Mouse (Mus musculus) MEL (cell line): ENCODE measurements around the gene Poldip2. TPM values are rescaled to one million over a fixed set of nuclear protein-coding genes. Genes with fewer than 3 reads are reported as not detected.

Experiments used
- DNase-seq: peaks from one replicate; pipeline ENCODE4 v3.0.0; 2011; ENCODE audit warnings: low read depth, low spot score
- H3K27ac ChIP-seq: 2 replicates; pipeline ENCODE4 v1.5.1; 2012; ENCODE audit warnings: low read depth, mild to moderate bottlenecking, control low read depth, low read length, moderate library complexity; ENCODE audit not compliant: control insufficient read depth
- H3K27me3 ChIP-seq, 2 experiments: fragments of 150-350 bp in 1 of 2; sonication (generic) in 1 of 2; 2 replicates each; pipeline ENCODE4 v1.6.1; 2012; ENCODE audit warnings: low read length in 2 of 2, mild to moderate bottlenecking in 2 of 2, improper control_type of control experiment in 1 of 2, moderate library complexity in 1 of 2; ENCODE audit not compliant: insufficient read depth in 2 of 2, control insufficient read depth in 1 of 2
- H3K36me3 ChIP-seq, 2 experiments: 2 replicates each; pipeline ENCODE4 v1.6.1; 2012 to 2014; ENCODE audit warnings: low read length in 2 of 2, improper control_type of control experiment in 1 of 2, inconsistent platforms in 1 of 2, mild to moderate bottlenecking in 1 of 2; ENCODE audit not compliant: insufficient read depth in 2 of 2, control insufficient read depth in 1 of 2
- H3K4me1 ChIP-seq, 2 experiments: fragments of 150-350 bp in 1 of 2; sonication (generic) in 1 of 2; 2 replicates each; pipeline ENCODE4 v1.6.1; 2012; ENCODE audit warnings: low read length in 2 of 2, improper control_type of control experiment in 1 of 2, mild to moderate bottlenecking in 1 of 2; ENCODE audit not compliant: insufficient read depth in 2 of 2, control insufficient read depth in 1 of 2
- H3K4me3 ChIP-seq, 2 experiments: fragments of 150-350 bp in 1 of 2; sonication (generic) in 1 of 2; 2 replicates each; pipeline ENCODE4 v1.5.1; 2012; ENCODE audit warnings: low read depth in 2 of 2, low read length in 2 of 2, mild to moderate bottlenecking in 2 of 2, moderate library complexity in 2 of 2, control low read depth in 1 of 2, improper control_type of control experiment in 1 of 2; ENCODE audit not compliant: control insufficient read depth in 1 of 2, insufficient read depth in 1 of 2
- H3K79me2 ChIP-seq: 2 replicates; pipeline ENCODE4 v1.6.1; 2012; ENCODE audit warnings: mild to moderate bottlenecking, low read length, moderate library complexity; ENCODE audit not compliant: control insufficient read depth, poor library complexity, insufficient read depth
- H3K9ac ChIP-seq: 2 replicates; pipeline ENCODE4 v1.6.1; 2012; ENCODE audit warnings: low read depth, mild to moderate bottlenecking, control low read depth, low read length, moderate library complexity; ENCODE audit not compliant: control insufficient read depth, poor library complexity, severe bottlenecking
- H3K9me3 ChIP-seq: fragments of 150-350 bp; sonication (generic); replicated peaks from 2 replicates; pipeline ENCODE4 v1.6.1; 2012; ENCODE audit warnings: mild to moderate bottlenecking, low read length, improper control_type of control experiment, moderate library complexity; ENCODE audit not compliant: insufficient read depth
- BHLHE40 ChIP-seq: IDR thresholded peaks from 2 replicates; pipeline ENCODE4 v1.6.1; 2012; ENCODE audit warnings: low read depth, mild to moderate bottlenecking, inconsistent platforms, low read length, improper control_type of control experiment, borderline replicate concordance
- CHD1 ChIP-seq: IDR thresholded peaks from 2 replicates; pipeline ENCODE4 v1.6.1; 2012; ENCODE audit warnings: low read depth, mild to moderate bottlenecking, inconsistent platforms, low read length, improper control_type of control experiment
- CHD2 ChIP-seq: IDR thresholded peaks from 2 replicates; pipeline ENCODE4 v1.6.1; 2011; ENCODE audit warnings: low read length, improper control_type of control experiment
- CTCF ChIP-seq, 3 experiments: IDR thresholded peaks in 2 of 3; conservative IDR thresholded peaks in 1 of 3; 2 replicates each; pipeline ENCODE4 v1.5.1; 2011 to 2012; ENCODE audit warnings: low read length in 3 of 3, low read depth in 2 of 3, mild to moderate bottlenecking in 2 of 3, improper control_type of control experiment in 1 of 3, inconsistent platforms in 1 of 3, mixed read lengths in 1 of 3, moderate library complexity in 1 of 3; ENCODE audit not compliant: control insufficient read depth in 1 of 3, insufficient read depth in 1 of 3, poor library complexity in 1 of 3, severe bottlenecking in 1 of 3
- E2F4 ChIP-seq: IDR thresholded peaks from 2 replicates; pipeline ENCODE4 v1.6.1; 2011; ENCODE audit warnings: low read depth, low read length, improper control_type of control experiment, borderline replicate concordance
- ELF1 ChIP-seq: IDR thresholded peaks from 2 replicates; pipeline ENCODE4 v1.6.1; 2014; ENCODE audit warnings: low read depth, mild to moderate bottlenecking, inconsistent platforms, low read length, improper control_type of control experiment, moderate library complexity
- EP300 ChIP-seq, 2 experiments: IDR thresholded peaks; 2 replicates each; pipeline ENCODE4 v1.6.1; 2011; ENCODE audit warnings: improper control_type of control experiment in 2 of 2, low read length in 2 of 2, low read depth in 1 of 2, mild to moderate bottlenecking in 1 of 2
- ETS1 ChIP-seq: IDR thresholded peaks from 2 replicates; pipeline ENCODE4 v1.6.1; 2012; ENCODE audit warnings: low read depth, mild to moderate bottlenecking, inconsistent platforms, low read length, improper control_type of control experiment, moderate library complexity
- GABPA ChIP-seq: IDR thresholded peaks from 2 replicates; pipeline ENCODE4 v1.6.1; 2012; ENCODE audit warnings: low read depth, mild to moderate bottlenecking, inconsistent platforms, low read length, improper control_type of control experiment, moderate library complexity
- GATA1 ChIP-seq: IDR thresholded peaks from 2 replicates; pipeline ENCODE4 v1.6.1; 2011; ENCODE audit warnings: low read depth, low read length, improper control_type of control experiment
- HCFC1 ChIP-seq: IDR thresholded peaks from 2 replicates; pipeline ENCODE4 v1.6.1; 2012; ENCODE audit warnings: low read depth, mild to moderate bottlenecking, inconsistent platforms, low read length, improper control_type of control experiment, moderate library complexity
- JUND ChIP-seq: IDR thresholded peaks from 2 replicates; pipeline ENCODE4 v1.6.1; 2011; ENCODE audit warnings: low read depth, mild to moderate bottlenecking, improper control_type of control experiment, low read length
- KAT2A ChIP-seq: conservative IDR thresholded peaks from 2 replicates; pipeline ENCODE4 v1.6.1; 2012; ENCODE audit warnings: low read depth, low read length, improper control_type of control experiment, inconsistent platforms
- MAFK ChIP-seq: IDR thresholded peaks from 2 replicates; pipeline ENCODE4 v1.6.1; 2011; ENCODE audit warnings: low read depth, mild to moderate bottlenecking, low read length, improper control_type of control experiment, borderline replicate concordance
- MAX ChIP-seq: IDR thresholded peaks from 2 replicates; pipeline ENCODE4 v1.6.1; 2011; ENCODE audit warnings: low read length, improper control_type of control experiment
- MAZ ChIP-seq: IDR thresholded peaks from 2 replicates; pipeline ENCODE4 v1.6.1; 2012; ENCODE audit warnings: low read depth, mild to moderate bottlenecking, inconsistent platforms, low read length, improper control_type of control experiment
- MEF2A ChIP-seq: IDR thresholded peaks from 2 replicates; pipeline ENCODE4 v1.6.1; 2014; ENCODE audit warnings: low read depth, mild to moderate bottlenecking, inconsistent platforms, low read length, improper control_type of control experiment; ENCODE audit not compliant: poor library complexity, insufficient replicate concordance, severe bottlenecking; ENCODE audit errors: extremely low read depth
- MXI1 ChIP-seq: IDR thresholded peaks from 2 replicates; pipeline ENCODE4 v1.6.1; 2011; ENCODE audit warnings: mild to moderate bottlenecking, low read depth, low read length, improper control_type of control experiment
- MYB ChIP-seq: IDR thresholded peaks from 2 replicates; pipeline ENCODE4 v1.6.1; 2011; ENCODE audit warnings: mild to moderate bottlenecking, low read depth, low read length, improper control_type of control experiment
- MYC ChIP-seq: IDR thresholded peaks from 2 replicates; pipeline ENCODE4 v1.6.1; 2011; ENCODE audit warnings: low read depth, mild to moderate bottlenecking, low read length, improper control_type of control experiment, moderate library complexity
- NELFE ChIP-seq: IDR thresholded peaks from 2 replicates; pipeline ENCODE4 v1.6.1; 2011; ENCODE audit warnings: low read depth, low read length, improper control_type of control experiment
- NRF1 ChIP-seq: IDR thresholded peaks from 2 replicates; pipeline ENCODE4 v1.6.1; 2014; ENCODE audit warnings: low read depth, mild to moderate bottlenecking, inconsistent platforms, low read length, improper control_type of control experiment, moderate library complexity; ENCODE audit not compliant: poor library complexity, insufficient read depth, severe bottlenecking
- POLR2A ChIP-seq, 2 experiments: IDR thresholded peaks; 2 replicates each; pipeline ENCODE4 v1.6.1; 2011 to 2012; ENCODE audit warnings: low read length in 2 of 2, mild to moderate bottlenecking in 2 of 2, control low read depth in 1 of 2, improper control_type of control experiment in 1 of 2, low read depth in 1 of 2, moderate library complexity in 1 of 2; ENCODE audit not compliant: control insufficient read depth in 1 of 2, insufficient read depth in 1 of 2, poor library complexity in 1 of 2
- POLR2AphosphoS2 ChIP-seq: IDR thresholded peaks from 2 replicates; pipeline ENCODE4 v1.6.1; 2011; ENCODE audit warnings: low read length, improper control_type of control experiment
- POLR2AphosphoS5 ChIP-seq: IDR thresholded peaks from 2 replicates; pipeline ENCODE4 v1.6.1; 2012; ENCODE audit warnings: low read depth, borderline replicate concordance, mild to moderate bottlenecking, inconsistent platforms, low read length, moderate library complexity, mixed read lengths
- RAD21 ChIP-seq: IDR thresholded peaks from 2 replicates; pipeline ENCODE4 v1.6.1; 2011; ENCODE audit warnings: mild to moderate bottlenecking, low read depth, low read length, improper control_type of control experiment
- RCOR1 ChIP-seq: IDR thresholded peaks from 2 replicates; pipeline ENCODE4 v1.6.1; 2012; ENCODE audit warnings: low read depth, mild to moderate bottlenecking, inconsistent platforms, low read length, improper control_type of control experiment
- SIN3A ChIP-seq: IDR thresholded peaks from 2 replicates; pipeline ENCODE4 v1.6.1; 2012; ENCODE audit warnings: low read length, improper control_type of control experiment, inconsistent platforms
- SMC3 ChIP-seq: IDR thresholded peaks from 2 replicates; pipeline ENCODE4 v1.6.1; 2011; ENCODE audit warnings: low read depth, low read length, improper control_type of control experiment
- TAL1 ChIP-seq: IDR thresholded peaks from 2 replicates; pipeline ENCODE4 v1.6.1; 2012; ENCODE audit warnings: mild to moderate bottlenecking, inconsistent platforms, low read length, moderate library complexity, mixed read lengths
- TBP ChIP-seq: IDR thresholded peaks from 2 replicates; pipeline ENCODE4 v1.8.0; 2011; ENCODE audit warnings: low read depth, low read length, improper control_type of control experiment
- TCF12 ChIP-seq: IDR thresholded peaks from 2 replicates; pipeline ENCODE4 v1.6.1; 2014; ENCODE audit warnings: low read depth, mild to moderate bottlenecking, inconsistent platforms, low read length, improper control_type of control experiment, moderate library complexity
- UBTF ChIP-seq: IDR thresholded peaks from 2 replicates; pipeline ENCODE4 v1.6.1; 2012; ENCODE audit warnings: low read depth, mild to moderate bottlenecking, inconsistent platforms, low read length, improper control_type of control experiment, moderate library complexity, borderline replicate concordance; ENCODE audit not compliant: insufficient read depth
- USF1 ChIP-seq: IDR thresholded peaks from 2 replicates; pipeline ENCODE4 v1.6.1; 2014; ENCODE audit warnings: low read depth, mild to moderate bottlenecking, inconsistent platforms, low read length, improper control_type of control experiment, moderate library complexity
- USF2 ChIP-seq, 2 experiments: IDR thresholded peaks; 2 replicates each; pipeline ENCODE4 v1.6.1; 2011 to 2012; ENCODE audit warnings: improper control_type of control experiment in 2 of 2, low read length in 2 of 2, borderline replicate concordance in 1 of 2, inconsistent platforms in 1 of 2, low read depth in 1 of 2, mild to moderate bottlenecking in 1 of 2; ENCODE audit not compliant: insufficient read depth in 1 of 2
- ZKSCAN1 ChIP-seq: IDR thresholded peaks from 2 replicates; pipeline ENCODE4 v1.6.1; 2012; ENCODE audit warnings: low read depth, mild to moderate bottlenecking, inconsistent platforms, low read length, improper control_type of control experiment, moderate library complexity
- ZMIZ1 ChIP-seq: IDR thresholded peaks from 2 replicates; pipeline ENCODE4 v1.6.1; 2012; ENCODE audit warnings: low read depth, mild to moderate bottlenecking, inconsistent platforms, low read length, improper control_type of control experiment, moderate library complexity
- ZNF384 ChIP-seq: IDR thresholded peaks from 2 replicates; pipeline ENCODE4 v1.6.1; 2012; ENCODE audit warnings: low read depth, mild to moderate bottlenecking, inconsistent platforms, low read length, improper control_type of control experiment
- polyA plus RNA-seq, 2 experiments: library from polyadenylated mRNA; stranded (reverse) in 1 of 2; unstranded in 1 of 2; fragments of >175 nt in 1 of 2; fragments of >200 nt in 1 of 2; gene quantifications; 2 replicates each; pipeline versions ENCODE4 v1.2.1 to v1.2.4; 2012; ENCODE audit warnings: low replicate concordance in 2 of 2, low read depth in 1 of 2; ENCODE audit not compliant: insufficient read length in 2 of 2, insufficient read depth in 1 of 2, missing spikeins in 1 of 2
- total RNA-seq: library from RNA; depleted of rRNA; stranded (reverse); fragments of 300-350 nt; gene quantifications from 2 replicates; pipeline ENCODE4 v1.2.3, GENCODE M21; 2012

The Poldip2 gene
- total and polyA plus RNA-seq, 3 experiments: 166 to 260 (median 182) TPM

DNA sequence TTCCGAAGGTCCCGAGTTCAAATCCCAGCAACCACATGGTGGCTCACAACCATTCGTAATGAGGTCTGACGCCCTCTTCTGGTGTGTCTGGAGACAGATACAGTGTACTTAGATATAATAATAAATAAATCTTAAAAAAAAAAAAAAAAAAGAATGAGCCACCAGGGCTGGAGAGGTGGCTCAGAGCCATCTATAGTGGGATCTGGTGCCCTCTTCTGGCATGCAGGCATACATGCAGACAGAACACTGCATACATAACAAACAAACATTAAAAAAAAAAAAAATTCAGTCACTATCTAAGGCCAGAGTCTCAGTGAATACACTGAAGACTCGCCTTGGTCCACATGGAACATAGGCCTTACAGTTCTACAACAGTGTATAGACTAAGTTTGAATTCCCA is 2.8 kb upstream of the Poldip2 start:
- Histone ChIP-seq H3K9me3 (no peaks in the 10 kb centered on the region), H3K4me1 (peaks cover 0 to 7% of the 10 kb centered on the region in 2 experiments; a peak in 2 of 4 replicates), H3K9ac (no peak overlapping the region), H3K79me2 (peaks cover 25% of the 10 kb centered on the region), H3K27ac (no peak overlapping the region), H3K36me3 (peaks cover 16% of the 10 kb centered on the region in 2 experiments), H3K27me3 (no peaks in the 10 kb centered on the region), H3K4me3 (no peak overlapping the region)
- DNase-seq: peak; percentile 77
- TF ChIP-seq ELF1 (no peak), ZNF384 (peak; percentile 96), MEF2A (no peak), MXI1 (no peak), RCOR1 (no peak), HCFC1 (no peak), GATA1 (no peak), USF1 (no peak), EP300 (IDR thresholded peaks at IDR 0.05; ENCODE audit: low read depth in 1 of 2, low read length in 2 of 2) (no peak), BHLHE40 (no peak), SIN3A (peak; percentile 46; the same call in 1 of the 2 replicates), ZKSCAN1 (no peak), POLR2AphosphoS2 (no peak), E2F4 (no peak), USF2 (IDR thresholded peaks at IDR 0.05; ENCODE audit: borderline replicate concordance in 1 of 2, insufficient read depth in 1 of 2, low read depth in 1 of 2, low read length in 2 of 2) (no peak), SMC3 (peak; percentile 72), CTCF (IDR thresholded peaks at IDR 0.05 in 2 of 3, conservative IDR thresholded peaks at IDR 0.05 in 1 of 3; ENCODE audit: control insufficient read depth in 1 of 3, insufficient read depth in 1 of 3, low read depth in 2 of 3, low read length in 3 of 3, poor library complexity in 1 of 3, severe bottlenecking in 1 of 3) (peak; percentile 38 to 69 (median 68)), CHD2 (no peak), TCF12 (no peak), NRF1 (no peak), MAX (no peak), MAFK (no peak), MAZ (no peak), RAD21 (peak; percentile 54), POLR2AphosphoS5 (no peak), UBTF (no peak), JUND (no peak), ZMIZ1 (no peak), CHD1 (no peak), ETS1 (no peak), KAT2A (no peak), NELFE (no peak), MYC (0 out of 2 replicates have a peak, but pooled peaks have one; percentile 50), POLR2A (IDR thresholded peaks at IDR 0.05; ENCODE audit: control insufficient read depth in 1 of 2, insufficient read depth in 1 of 2, low read depth in 1 of 2, low read length in 2 of 2, poor library complexity in 1 of 2) (no peak), MYB (no peak), TBP (no peak), GABPA (no peak), TAL1 (no peak)
